Mouse (Mus musculus): ENCODE results near the gene Trpm8. TPM values are rescaled to one million over a fixed set of nuclear protein-coding genes. Genes with fewer than 3 reads are reported as not detected.

The Trpm8 gene
- polyA plus RNA-seq, 1 experiment: not detected

GRCm38 (mm10) chr1:88432601-88433000 lies 155.1 kb downstream of the Trpm8 start:
- DNase-seq (ENCODE audit: low spot score): no peak

- DNase-seq (ENCODE audit: low spot score): no peak
These were observed 155.8 kb downstream of the Trpm8 start for GRCm38 (mm10) chr1:88433096-88433883.

GRCm38 (mm10) chr1:88434057-88434456 lies 156.6 kb downstream of the Trpm8 start:
- DNase-seq (ENCODE audit: low spot score): no peak

GRCm38 (mm10) chr1:88437206-88438126 lies 160.0 kb downstream of the Trpm8 start:
- peak; percentile 26 for DNase-seq (ENCODE audit: low spot score)

Other genes with a start within 250 kb of the Trpm8 start
- 0.16 TPM in 1 of 2 replicates, not detected in the other for gene Ugt1a10, start 222.3 kb upstream of the Trpm8 start, polyA plus RNA-seq (2012; rRNA removed)
- not detected in 2 replicates for gene Ugt1a9, start 206.9 kb upstream of the Trpm8 start, polyA plus RNA-seq (2012; rRNA removed)
- gene Ugt1a8, start 189.8 kb upstream of the Trpm8 start, polyA plus RNA-seq (2012; rRNA removed): not detected in 2 replicates
- 96.6 and 98.2 TPM in 2 replicates for gene Ugt1a7c, start 182.6 kb upstream of the Trpm8 start, polyA plus RNA-seq (2012; rRNA removed)
- 30.4 and 31.7 TPM in 2 replicates for gene Ugt1a6b, start 174.4 kb upstream of the Trpm8 start, polyA plus RNA-seq (2012; rRNA removed)
- gene Ugt1a6a, start 142.9 kb upstream of the Trpm8 start, polyA plus RNA-seq (2012; rRNA removed): 361 and 412 TPM in 2 replicates
- 2.3 and 5.1 TPM in 2 replicates for gene Ugt1a5, start 111.6 kb upstream of the Trpm8 start, polyA plus RNA-seq (2012; rRNA removed)
- 0.77 and 1.6 TPM in 2 replicates for gene Ugt1a2, start 77.1 kb upstream of the Trpm8 start, polyA plus RNA-seq (2012; rRNA removed)
- 1.3 and 1.7 TPM in 2 replicates for gene Dnajb3, start 71.9 kb upstream of the Trpm8 start, polyA plus RNA-seq (2012; rRNA removed)
- gene Ugt1a1, start 65.7 kb upstream of the Trpm8 start, polyA plus RNA-seq (2012; rRNA removed): 9.0 and 11.0 TPM in 2 replicates
- gene Mroh2a, start 50.7 kb upstream of the Trpm8 start, polyA plus RNA-seq (2012; rRNA removed): 0.24 and 0.29 TPM in 2 replicates
- gene Hjurp, start within 50 bp of the Trpm8 start, polyA plus RNA-seq (2012; rRNA removed): 62.9 and 67.6 TPM in 2 replicates
- gene Spp2, start 129.3 kb downstream of the Trpm8 start, polyA plus RNA-seq (2012; rRNA removed): 0.13 TPM in 1 of 2 replicates, not detected in the other
- not detected in 2 replicates for gene Glrp1, start 232.4 kb downstream of the Trpm8 start, polyA plus RNA-seq (2012; rRNA removed)